Mouse (Mus musculus) heart, embryonic 13.5 days (tissue): Measurements from ENCODE around the gene Slu7. TPM values are rescaled to one million over a fixed set of nuclear protein-coding genes. Genes with fewer than 3 reads are reported as not detected.
A peak's percentile ranks its signal among the peaks of the same experiment; 100 is the strongest.

Experiments
- ATAC-seq: fragments of 200-750 bp; cut with Nextera tagmentation; 2 replicates; pipeline ENCODE4 v1.8.0; 2017; ENCODE audit warnings: moderate TSS enrichment; ENCODE audit not compliant: insufficient number of reproducible peaks, low FRiP score, low TSS enrichment; ENCODE audit errors: extremely low read depth
- H3K27ac ChIP-seq: fragments of 300-500 bp; sonication (generic); replicated peaks from 2 replicates; pipeline ENCODE4 v1.5.1; 2015; ENCODE audit warnings: moderate library complexity, mild to moderate bottlenecking, inconsistent platforms
- H3K27me3 ChIP-seq: fragments of 300-500 bp; sonication (generic); replicated peaks from 2 replicates; pipeline ENCODE4 v1.6.1; 2015; ENCODE audit warnings: mild to moderate bottlenecking, inconsistent platforms
- H3K36me3 ChIP-seq: fragments of 300-500 bp; sonication (generic); 2 replicates; pipeline ENCODE4 v1.6.1; 2015; ENCODE audit warnings: mild to moderate bottlenecking, inconsistent platforms
- H3K4me1 ChIP-seq: fragments of 300-500 bp; sonication (generic); 2 replicates; pipeline ENCODE4 v1.6.1; 2015; ENCODE audit warnings: inconsistent platforms
- H3K4me2 ChIP-seq: fragments of 300-500 bp; sonication (generic); 2 replicates; pipeline ENCODE4 v1.6.1; 2015; ENCODE audit warnings: inconsistent platforms, mild to moderate bottlenecking, moderate library complexity
- H3K4me3 ChIP-seq: fragments of 300-500 bp; sonication (generic); 2 replicates; pipeline ENCODE4 v1.5.1; 2015; ENCODE audit warnings: moderate library complexity, mild to moderate bottlenecking, inconsistent platforms
- H3K9ac ChIP-seq: fragments of 300-500 bp; sonication (generic); 2 replicates; pipeline ENCODE4 v1.6.1; 2015; ENCODE audit warnings: inconsistent platforms, mild to moderate bottlenecking, moderate library complexity
- H3K9me3 ChIP-seq: fragments of 300-500 bp; sonication (generic); 2 replicates; pipeline ENCODE4 v1.6.1; 2016; ENCODE audit warnings: inconsistent platforms
- WGBS: fragments of 180-500 bp; shearing (Covaris S2); methylation state at CpG from one replicate; pipeline ENCODE4 v1.1.7; 2015; ENCODE audit warnings: mixed read lengths; 5-methylcytosine and 5-hydroxymethylcytosine counted together
- polyA plus RNA-seq: library from polyadenylated mRNA; unstranded; fragments of >200 nt; fragmentation: Nextera tagmentation; extraction: Ambion mirVana; gene quantifications from 2 replicates; pipeline ENCODE4 v1.2.1, GENCODE M21; 2015

Gene Slu7
- polyA plus RNA-seq, 1 experiment from 2014 or later, result 32.0 TPM

GRCm38 (mm10) chr11:43396246-43396645 is 37.3 kb upstream of the Slu7 start:
- H3K36me3 ChIP-seq, result no peaks in the 10 kb centered on the region
- H3K9ac ChIP-seq, result no peak overlapping the region
- no peak overlapping the region for H3K27ac ChIP-seq
- no peak overlapping the region for H3K4me2 ChIP-seq
- WGBS, result 80% methylated on average over 4 of the region's 4 CpGs
- H3K9me3 ChIP-seq, result no peaks in the 10 kb centered on the region
- peaks cover 5% of the 10 kb centered on the region; the same call in 1 of the 2 replicates for H3K4me1 ChIP-seq
- H3K4me3 ChIP-seq, result no peak overlapping the region
- no peaks in the 10 kb centered on the region for H3K27me3 ChIP-seq
- ATAC-seq, result no peak

- 71% methylated on average over 7 of the region's 7 CpGs for WGBS
- Histone ChIP-seq H3K4me1 (peaks cover 5% of the 10 kb centered on the region; the same call in 1 of the 2 replicates), H3K27ac (no peak overlapping the region), H3K9ac (no peak overlapping the region), H3K4me2 (no peak overlapping the region), H3K9me3 (no peaks in the 10 kb centered on the region), H3K27me3 (no peaks in the 10 kb centered on the region), H3K4me3 (no peak overlapping the region), H3K36me3 (no peaks in the 10 kb centered on the region)
- ATAC-seq, result no peak
Observed at GRCm38 (mm10) chr11:43396672-43397071, 36.9 kb upstream of the Slu7 start.

- no peak for ATAC-seq
Observed at GRCm38 (mm10) chr11:43399297-43399696, 34.2 kb upstream of the Slu7 start.

GRCm38 (mm10) chr11:43400131-43400530 is 33.4 kb upstream of the Slu7 start:
- no peak for ATAC-seq
- Histone ChIP-seq H3K27ac (no peak overlapping the region), H3K4me2 (no peak overlapping the region), H3K27me3 (no peaks in the 10 kb centered on the region), H3K4me3 (no peak overlapping the region), H3K9ac (no peak overlapping the region), H3K9me3 (peaks cover 9% of the 10 kb centered on the region), H3K36me3 (no peaks in the 10 kb centered on the region), H3K4me1 (peaks cover 2% of the 10 kb centered on the region; the same call in 1 of the 2 replicates)
- 45% methylated on average over 1 of the region's 1 CpGs for WGBS

More at GRCm38 (mm10) chr11:43399297-43399696, 34.2 kb upstream of the Slu7 start:
- H3K9me3 ChIP-seq, result peaks cover 3% of the 10 kb centered on the region; the same call in 1 of the 2 replicates
- no peak overlapping the region for H3K27ac ChIP-seq
- no peaks in the 10 kb centered on the region for H3K27me3 ChIP-seq
- H3K4me2 ChIP-seq, result no peak overlapping the region
- H3K4me1 ChIP-seq, result peaks cover 5% of the 10 kb centered on the region; the same call in 1 of the 2 replicates
- H3K9ac ChIP-seq, result no peak overlapping the region
- H3K36me3 ChIP-seq, result no peaks in the 10 kb centered on the region
- 38% methylated on average over 4 of the region's 4 CpGs for WGBS
- no peak overlapping the region for H3K4me3 ChIP-seq

- WGBS, result 78% methylated on average over 15 of the region's 15 CpGs
- no peak overlapping the region for H3K27ac ChIP-seq
Observed at GRCm38 (mm10) chr11:43404150-43404807, 29.3 kb upstream of the Slu7 start.

GRCm38 (mm10) chr11:43408888-43409287 is 24.7 kb upstream of the Slu7 start:
- WGBS, result 68% methylated on average over 2 of the region's 2 CpGs
- no peak overlapping the region for H3K4me2 ChIP-seq
- H3K9me3 ChIP-seq, result peaks cover 9% of the 10 kb centered on the region
- H3K27me3 ChIP-seq, result no peaks in the 10 kb centered on the region
- H3K4me3 ChIP-seq, result no peak overlapping the region
- H3K4me1 ChIP-seq, result no peaks in the 10 kb centered on the region
- H3K36me3 ChIP-seq, result no peaks in the 10 kb centered on the region
- ATAC-seq, result no peak
- no peak overlapping the region for H3K27ac ChIP-seq
- H3K9ac ChIP-seq, result no peak overlapping the region

More at GRCm38 (mm10) chr11:43404150-43404807, 29.3 kb upstream of the Slu7 start:
- ATAC-seq, result no peak
- no peak overlapping the region for H3K4me2 ChIP-seq
- H3K4me3 ChIP-seq, result no peak overlapping the region
- H3K4me1 ChIP-seq, result no peaks in the 10 kb centered on the region
- H3K9ac ChIP-seq, result no peak overlapping the region
- no peaks in the 10 kb centered on the region for H3K27me3 ChIP-seq
- H3K9me3 ChIP-seq, result peaks cover 9% of the 10 kb centered on the region
- no peaks in the 10 kb centered on the region for H3K36me3 ChIP-seq

- H3K9me3 ChIP-seq, result no peaks in the 10 kb centered on the region
- ATAC-seq, result no peak
- H3K4me1 ChIP-seq, result no peaks in the 10 kb centered on the region
Observed at GRCm38 (mm10) chr11:43410291-43410690, 23.3 kb upstream of the Slu7 start.

GRCm38 (mm10) chr11:43411413-43411812 is 22.1 kb upstream of the Slu7 start:
- H3K9ac ChIP-seq, result no peak overlapping the region
- H3K27me3 ChIP-seq, result no peaks in the 10 kb centered on the region
- ATAC-seq, result no peak
- H3K4me3 ChIP-seq, result no peak overlapping the region
- no peaks in the 10 kb centered on the region for H3K9me3 ChIP-seq
- H3K36me3 ChIP-seq, result no peaks in the 10 kb centered on the region
- no peak overlapping the region for H3K4me2 ChIP-seq
- no peak overlapping the region for H3K27ac ChIP-seq
- no peaks in the 10 kb centered on the region for H3K4me1 ChIP-seq
- WGBS, result 0% methylated on average over 1 of the region's 1 CpGs

More at GRCm38 (mm10) chr11:43410291-43410690, 23.3 kb upstream of the Slu7 start:
- H3K36me3 ChIP-seq, result no peaks in the 10 kb centered on the region
- no peak overlapping the region for H3K9ac ChIP-seq
- no peak overlapping the region for H3K27ac ChIP-seq
- H3K27me3 ChIP-seq, result no peaks in the 10 kb centered on the region
- H3K4me3 ChIP-seq, result no peak overlapping the region
- no peak overlapping the region for H3K4me2 ChIP-seq
- 64% methylated on average over 7 of the region's 7 CpGs for WGBS

GRCm38 (mm10) chr11:43412771-43413451 is 20.6 kb upstream of the Slu7 start:
- ATAC-seq, result no peak
- no peaks in the 10 kb centered on the region for H3K4me1 ChIP-seq

GRCm38 (mm10) chr11:43417201-43417600 is 16.3 kb upstream of the Slu7 start:
- no peak overlapping the region for H3K4me3 ChIP-seq
- peaks cover 26% of the 10 kb centered on the region for H3K36me3 ChIP-seq
- 58% methylated on average over 7 of the region's 7 CpGs for WGBS
- H3K9me3 ChIP-seq, result no peaks in the 10 kb centered on the region
- H3K27ac ChIP-seq, result no peak overlapping the region
- no peak overlapping the region for H3K9ac ChIP-seq
- H3K4me2 ChIP-seq, result no peak overlapping the region
- H3K4me1 ChIP-seq, result no peaks in the 10 kb centered on the region
- H3K27me3 ChIP-seq, result no peaks in the 10 kb centered on the region
- no peak for ATAC-seq

More at GRCm38 (mm10) chr11:43412771-43413451, 20.6 kb upstream of the Slu7 start:
- H3K27ac ChIP-seq, result no peak overlapping the region
- 23% methylated on average over 14 of the region's 14 CpGs for WGBS
- no peaks in the 10 kb centered on the region for H3K36me3 ChIP-seq
- no peak overlapping the region for H3K9ac ChIP-seq
- no peak overlapping the region for H3K4me3 ChIP-seq
- no peaks in the 10 kb centered on the region for H3K9me3 ChIP-seq
- no peaks in the 10 kb centered on the region for H3K27me3 ChIP-seq
- H3K4me2 ChIP-seq, result peak overlapping the region; percentile 25; the same call in 1 of the 2 replicates

- no peaks in the 10 kb centered on the region for H3K9me3 ChIP-seq
- ATAC-seq, result no peak
- H3K4me2 ChIP-seq, result no peak overlapping the region
- no peak overlapping the region for H3K27ac ChIP-seq
- no peak overlapping the region for H3K9ac ChIP-seq
- H3K4me3 ChIP-seq, result no peak overlapping the region
- WGBS, result 69% methylated on average over 5 of the region's 5 CpGs
- H3K4me1 ChIP-seq, result peaks cover 13% of the 10 kb centered on the region
- no peaks in the 10 kb centered on the region for H3K27me3 ChIP-seq
- H3K36me3 ChIP-seq, result peaks cover 45% of the 10 kb centered on the region
Observed at GRCm38 (mm10) chr11:43424386-43424785, 9.2 kb upstream of the Slu7 start.
